Comparison of ENCODE assay signal across 28 mouse cellular contexts in the genomic region with DNA sequence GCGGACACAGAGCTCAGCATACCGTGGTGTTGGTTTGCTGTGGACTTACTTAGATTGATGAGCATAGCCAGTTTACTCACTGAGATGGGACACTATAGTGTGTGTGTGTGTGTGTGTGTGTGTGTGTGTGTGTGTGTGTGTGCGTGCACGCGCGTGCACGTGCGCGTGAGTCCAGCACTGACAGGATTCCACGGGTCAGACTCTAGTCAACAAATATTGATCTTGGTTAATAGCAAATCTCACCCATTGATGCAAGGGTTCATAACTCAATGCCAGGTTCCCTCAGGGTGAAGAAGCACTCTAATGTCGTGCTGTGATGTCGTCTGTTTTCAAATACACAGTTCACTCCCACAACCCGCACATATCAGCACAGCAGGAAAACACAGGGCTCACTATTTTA. TPM values are rescaled to one million over a fixed set of nuclear protein-coding genes. Genes with fewer than 3 reads are reported as not detected.
A peak's percentile ranks its signal among the peaks of the same experiment; 100 is the strongest.
DNase-seq lines count a peak whose midpoint lies in the region; ATAC-seq and TF ChIP-seq lines count a peak whose summit lies in the region.
"Had no signal": no experiment of that assay in that cellular context is flagged by ENCODE, and none has a peak within 500 bp of the region (broad histone marks: within the 10 kb centered on the region; RNA-seq: fewer than 3 reads in every experiment).

No protein-coding gene starts in this region.

- H3K4me3 ChIP-seq in heart, embryonic 12.5 days, result no peak overlapping the region
- H3K4me3 ChIP-seq in midbrain, embryonic 11.5 days (ENCODE audit: low read depth, low read length), result no peak overlapping the region
- no peak overlapping the region for H3K4me3 ChIP-seq in midbrain, embryonic 15.5 days
- H3K4me3 ChIP-seq in liver, embryonic 14.5 days (ENCODE audit: insufficient read depth in 1 of 2, low read depth in 2 of 2, low read length in 2 of 2), result no peak overlapping the region
- no peak overlapping the region for H3K4me3 ChIP-seq in liver, postnatal 0 days (ENCODE audit: low read depth, low read length)
- no peak overlapping the region for H3K4me3 ChIP-seq in forebrain, embryonic 11.5 days (ENCODE audit: low read depth, low read length)
- H3K4me3 ChIP-seq: embryonic facial prominence, embryonic 10.5 days; embryonic facial prominence, embryonic 13.5 days; erythroblast, embryonic 14.5 days; forebrain, embryonic 13.5 days; heart, embryonic 15.5 days; hindbrain, embryonic 10.5 days; hindbrain, embryonic 13.5 days had no signal

- 0 out of 2 replicates have a peak, but pooled peaks cover 5% of the 10 kb centered on the region for H3K4me1 ChIP-seq in heart, embryonic 12.5 days (replicated peaks)
- no peaks in the 10 kb centered on the region for H3K4me1 ChIP-seq in midbrain, embryonic 11.5 days (ENCODE audit: control insufficient read depth, insufficient read depth, low read length)
- H3K4me1 ChIP-seq in midbrain, embryonic 15.5 days, result no peaks in the 10 kb centered on the region
- peaks cover 0 to 15% of the 10 kb centered on the region in 2 experiments; a peak in 3 of 4 replicates for H3K4me1 ChIP-seq in liver, embryonic 14.5 days (replicated peaks; ENCODE audit: control insufficient read depth in 2 of 2, insufficient read depth in 2 of 2, low read length in 1 of 2)
- H3K4me1 ChIP-seq in liver, postnatal 0 days (ENCODE audit: insufficient read depth), result 0 out of 2 replicates have a peak, but pooled peaks cover 4% of the 10 kb centered on the region
- no peaks in the 10 kb centered on the region for H3K4me1 ChIP-seq in forebrain, embryonic 11.5 days (replicated peaks; ENCODE audit: control insufficient read depth, insufficient read depth, low read length)
- H3K4me1 ChIP-seq: embryonic facial prominence, embryonic 10.5 days; embryonic facial prominence, embryonic 13.5 days; forebrain, embryonic 13.5 days; hindbrain, embryonic 10.5 days; hindbrain, embryonic 13.5 days had no signal

- H3K27me3 ChIP-seq in heart, embryonic 12.5 days (replicated peaks), result no peaks in the 10 kb centered on the region
- no peaks in the 10 kb centered on the region for H3K27me3 ChIP-seq in midbrain, embryonic 11.5 days (ENCODE audit: control insufficient read depth, insufficient read depth, low read length)
- H3K27me3 ChIP-seq in midbrain, embryonic 15.5 days (replicated peaks), result no peaks in the 10 kb centered on the region
- no peaks in the 10 kb centered on the region for H3K27me3 ChIP-seq in liver, embryonic 14.5 days (ENCODE audit: control insufficient read depth, insufficient read depth, low read length)
- no peaks in the 10 kb centered on the region for H3K27me3 ChIP-seq in liver, postnatal 0 days (ENCODE audit: insufficient read depth, low read length)
- H3K27me3 ChIP-seq in forebrain, embryonic 11.5 days (ENCODE audit: control insufficient read depth, insufficient read depth, low read length), result no peaks in the 10 kb centered on the region
- H3K27me3 ChIP-seq: embryonic facial prominence, embryonic 13.5 days; forebrain, embryonic 13.5 days; heart, embryonic 15.5 days; hindbrain, embryonic 13.5 days had no signal

- TF ChIP-seq CTCF in liver, embryonic 14.5 days (IDR thresholded peaks at IDR 0.05; ENCODE audit: low read depth), result no peak
- TF ChIP-seq CTCF in liver, postnatal 0 days (IDR thresholded peaks at IDR 0.05; ENCODE audit: low read depth), result no peak

- no peak for TF ChIP-seq EP300 in liver, embryonic 14.5 days (IDR thresholded peaks at IDR 0.05; ENCODE audit: low read depth)
- no peak for TF ChIP-seq EP300 in liver, postnatal 0 days (IDR thresholded peaks at IDR 0.05; ENCODE audit: low read depth)

- no peak for ATAC-seq in heart, embryonic 12.5 days (ENCODE audit: insufficient number of reproducible peaks, low FRiP score)
- ATAC-seq in midbrain, embryonic 11.5 days (ENCODE audit: low FRiP score), result no peak
- ATAC-seq in midbrain, embryonic 15.5 days (replicated peaks), result no peak
- peak; percentile 65 for ATAC-seq in liver, embryonic 14.5 days (ENCODE audit: insufficient read depth)
- peak; percentile 84 for ATAC-seq in liver, postnatal 0 days
- ATAC-seq in forebrain, embryonic 11.5 days (replicated peaks; ENCODE audit: low FRiP score), result no peak
- ATAC-seq: forebrain, embryonic 13.5 days; forebrain, embryonic 16.5 days; hindbrain, embryonic 16.5 days had no signal

- WGBS in heart, embryonic 12.5 days, result 91% methylated on average over 13 of the region's 13 CpGs
- 91% methylated on average over 13 of the region's 13 CpGs for WGBS in midbrain, embryonic 11.5 days
- WGBS in midbrain, embryonic 15.5 days, result 93% methylated on average over 13 of the region's 13 CpGs
- WGBS in liver, embryonic 14.5 days (ENCODE audit: insufficient replicate concordance), result 77% methylated on average over 13 of the region's 13 CpGs
- 71% methylated on average over 13 of the region's 13 CpGs for WGBS in liver, postnatal 0 days (ENCODE audit: insufficient replicate concordance)
- WGBS in forebrain, embryonic 11.5 days, result 96% methylated on average over 13 of the region's 13 CpGs

- no peak overlapping the region for H3K27ac ChIP-seq in heart, embryonic 12.5 days (ENCODE audit: poor library complexity, severe bottlenecking)
- H3K27ac ChIP-seq in midbrain, embryonic 11.5 days (ENCODE audit: low read depth, low read length), result no peak overlapping the region
- H3K27ac ChIP-seq in midbrain, embryonic 15.5 days, result no peak overlapping the region
- H3K27ac ChIP-seq in liver, embryonic 14.5 days, result no peak overlapping the region
- H3K27ac ChIP-seq in liver, postnatal 0 days (ENCODE audit: low read depth), result peak overlapping the region; percentile 80
- no peak overlapping the region for H3K27ac ChIP-seq in forebrain, embryonic 11.5 days (ENCODE audit: low read depth, low read length)
- H3K27ac ChIP-seq: embryonic facial prominence, embryonic 10.5 days; embryonic facial prominence, embryonic 13.5 days; forebrain, embryonic 13.5 days; heart, embryonic 15.5 days; hindbrain, embryonic 10.5 days; hindbrain, embryonic 13.5 days had no signal

- 0 out of 2 replicates have a peak, but pooled peaks cover 2% of the 10 kb centered on the region for H3K9me3 ChIP-seq in heart, embryonic 12.5 days (replicated peaks)
- H3K9me3 ChIP-seq in midbrain, embryonic 11.5 days (ENCODE audit: control insufficient read depth, low read length), result no peaks in the 10 kb centered on the region
- H3K9me3 ChIP-seq in midbrain, embryonic 15.5 days, result no peaks in the 10 kb centered on the region
- H3K9me3 ChIP-seq in liver, embryonic 14.5 days (ENCODE audit: control insufficient read depth, low read length), result no peaks in the 10 kb centered on the region
- no peaks in the 10 kb centered on the region for H3K9me3 ChIP-seq in liver, postnatal 0 days (ENCODE audit: low read length)
- no peaks in the 10 kb centered on the region for H3K9me3 ChIP-seq in forebrain, embryonic 11.5 days (ENCODE audit: control insufficient read depth, low read length)
- H3K9me3 ChIP-seq: embryonic facial prominence, embryonic 10.5 days; embryonic facial prominence, embryonic 13.5 days; forebrain, embryonic 13.5 days; heart, embryonic 15.5 days; hindbrain, embryonic 10.5 days; hindbrain, embryonic 13.5 days had no signal

- peak; percentile 67 for DNase-seq in heart, adult 11 months
- peak; percentile 49 for DNase-seq in midbrain, embryonic 11.5 days (ENCODE audit: low spot score, missing footprints)
- no peak for DNase-seq in liver, embryonic 14.5 days (ENCODE audit: low read depth in 3 of 3, low spot score in 3 of 3)
- peak; percentile 60 for DNase-seq in liver, postnatal 0 days
- DNase-seq in forebrain, embryonic 11.5 days (ENCODE audit: low spot score), result no peak
- no peak for DNase-seq in urinary bladder, adult 2 months (ENCODE audit: low spot score)
- DNase-seq: adrenal gland, postnatal 10 days; cerebellum, adult 11-12 months; cerebellum, adult 8-10 months; cerebellum, postnatal 10 days; cerebellum, postnatal 36 days; embryo, embryonic 11 days; gastrocnemius, postnatal 10 days; gastrocnemius, postnatal 36 days; heart, postnatal 10 days; heart, postnatal 36 days had no signal

- no peak overlapping the region for H3K9ac ChIP-seq in heart, embryonic 12.5 days
- no peak overlapping the region for H3K9ac ChIP-seq in midbrain, embryonic 11.5 days (ENCODE audit: low read length)
- H3K9ac ChIP-seq in midbrain, embryonic 15.5 days, result no peak overlapping the region
- H3K9ac ChIP-seq in liver, embryonic 14.5 days (replicated peaks), result no peak overlapping the region
- no peak overlapping the region for H3K9ac ChIP-seq in liver, postnatal 0 days (replicated peaks)
- no peak overlapping the region for H3K9ac ChIP-seq in forebrain, embryonic 11.5 days (ENCODE audit: low read length)
- H3K9ac ChIP-seq: embryonic facial prominence, embryonic 13.5 days; forebrain, embryonic 13.5 days; heart, embryonic 15.5 days; hindbrain, embryonic 13.5 days had no signal

- no peaks in the 10 kb centered on the region for H3K36me3 ChIP-seq in heart, embryonic 12.5 days
- H3K36me3 ChIP-seq in midbrain, embryonic 11.5 days (ENCODE audit: control insufficient read depth, insufficient read depth, low read length), result no peaks in the 10 kb centered on the region
- H3K36me3 ChIP-seq in midbrain, embryonic 15.5 days (replicated peaks), result no peaks in the 10 kb centered on the region
- no peaks in the 10 kb centered on the region for H3K36me3 ChIP-seq in liver, embryonic 14.5 days (replicated peaks; ENCODE audit: control insufficient read depth, insufficient read depth, low read depth)
- H3K36me3 ChIP-seq in liver, postnatal 0 days (replicated peaks; ENCODE audit: insufficient read depth, low read length), result 0 out of 2 replicates have a peak, but pooled peaks cover 4% of the 10 kb centered on the region
- no peaks in the 10 kb centered on the region for H3K36me3 ChIP-seq in forebrain, embryonic 11.5 days (ENCODE audit: control insufficient read depth, insufficient read depth, low read length)
- H3K36me3 ChIP-seq: embryonic facial prominence, embryonic 10.5 days; embryonic facial prominence, embryonic 13.5 days; heart, embryonic 15.5 days; hindbrain, embryonic 10.5 days; hindbrain, embryonic 13.5 days had no signal

- H3K4me2 ChIP-seq in heart, embryonic 12.5 days, result no peak overlapping the region
- no peak overlapping the region for H3K4me2 ChIP-seq in midbrain, embryonic 11.5 days
- no peak overlapping the region for H3K4me2 ChIP-seq in midbrain, embryonic 15.5 days
- H3K4me2 ChIP-seq in liver, embryonic 14.5 days (ENCODE audit: low read depth), result no peak overlapping the region
- no peak overlapping the region for H3K4me2 ChIP-seq in liver, postnatal 0 days (ENCODE audit: low read depth, low read length)
- no peak overlapping the region for H3K4me2 ChIP-seq in forebrain, embryonic 11.5 days (ENCODE audit: low read depth, low read length, severe bottlenecking)
- H3K4me2 ChIP-seq: embryonic facial prominence, embryonic 13.5 days; forebrain, embryonic 13.5 days; heart, embryonic 11.5 days; heart, embryonic 15.5 days; hindbrain, embryonic 13.5 days had no signal

RNA-seq across cellular contexts. Expression of gene Slc2a2, which starts 27.5 kb away (rescaled TPM):
- 0.17 and 0.26 TPM in 2 replicates for polyA plus RNA-seq in heart, embryonic 12.5 days (2016; fragmentation: Nextera tagmentation; extraction: Ambion mirVana)
- polyA plus RNA-seq in midbrain, embryonic 11.5 days (2014; fragmentation: Nextera tagmentation; extraction: Ambion mirVana), result not detected in 2 replicates
- 0.10 TPM in 1 of 2 replicates, not detected in the other for polyA plus RNA-seq in midbrain, embryonic 15.5 days (2015; fragmentation: Nextera tagmentation; extraction: Ambion mirVana)
- 7.6 and 9.4 TPM in 2 replicates for polyA plus RNA-seq in liver, embryonic 14.5 days (2012; rRNA removed)
- polyA plus RNA-seq in liver, embryonic 14.5 days (2014; fragmentation: Nextera tagmentation; extraction: Ambion mirVana), result 24.4 and 26.3 TPM in 2 replicates
- 135 TPM in 2 replicates for polyA plus RNA-seq in liver, postnatal 0 days (2015; fragmentation: Nextera tagmentation; extraction: Ambion mirVana)
- 0.12 TPM in 1 of 2 replicates, not detected in the other for polyA plus RNA-seq in forebrain, embryonic 11.5 days (2014; fragmentation: Nextera tagmentation; extraction: Ambion mirVana)
- polyA plus RNA-seq in urinary bladder, adult 2 months (2012; rRNA removed), result 0.10 and 0.12 TPM in 2 replicates
- polyA plus RNA-seq: forebrain, embryonic 16.5 days; hindbrain, embryonic 10.5 days had no signal

RNA-seq across cellular contexts. Expression of gene Eif5a2, which starts 55.9 kb away (rescaled TPM):
- polyA plus RNA-seq in heart, embryonic 12.5 days (2016; fragmentation: Nextera tagmentation; extraction: Ambion mirVana), result 16.0 and 17.6 TPM in 2 replicates
- 18.0 and 20.7 TPM in 2 replicates for polyA plus RNA-seq in midbrain, embryonic 11.5 days (2014; fragmentation: Nextera tagmentation; extraction: Ambion mirVana)
- polyA plus RNA-seq in midbrain, embryonic 15.5 days (2015; fragmentation: Nextera tagmentation; extraction: Ambion mirVana), result 8.3 and 8.9 TPM in 2 replicates
- polyA plus RNA-seq in liver, embryonic 14.5 days (2012; rRNA removed), result 3.4 and 4.1 TPM in 2 replicates
- 7.9 and 8.8 TPM in 2 replicates for polyA plus RNA-seq in liver, embryonic 14.5 days (2014; fragmentation: Nextera tagmentation; extraction: Ambion mirVana)
- polyA plus RNA-seq in liver, postnatal 0 days (2015; fragmentation: Nextera tagmentation; extraction: Ambion mirVana), result 1.3 and 1.4 TPM in 2 replicates
- polyA plus RNA-seq in forebrain, embryonic 11.5 days (2014; fragmentation: Nextera tagmentation; extraction: Ambion mirVana), result 17.3 and 17.7 TPM in 2 replicates
- 4.7 and 5.0 TPM in 2 replicates for polyA plus RNA-seq in urinary bladder, adult 2 months (2012; rRNA removed)

Comparison
In these comparisons a context has a peak if more than half of its experiments do, and no peak if none do; other contexts are left out.
1. DNase-seq: peak in heart, adult 11 months (single experiment), midbrain, embryonic 11.5 days (single experiment) and liver, postnatal 0 days (single experiment); none in liver, embryonic 14.5 days (0 of 3), forebrain, embryonic 11.5 days (single experiment) and urinary bladder, adult 2 months (single experiment).
2. ATAC-seq: peak in liver, embryonic 14.5 days (single experiment) and liver, postnatal 0 days (single experiment); none in heart, embryonic 12.5 days (single experiment), midbrain, embryonic 11.5 days (single experiment), midbrain, embryonic 15.5 days (single experiment) and forebrain, embryonic 11.5 days (single experiment).